Mouse (Mus musculus): ENCODE data around the gene Otud7b.

GRCm38 (mm10) chr3:96178427-96178826, 74.1 kb downstream of the Otud7b start:
- TF ChIP-seq CTCF (IDR thresholded peaks at IDR 0.05; ENCODE audit: borderline replicate concordance, control insufficient read depth, extremely low read depth, insufficient read depth, low read length, poor library complexity) (no peak), POLR2A (IDR thresholded peaks at IDR 0.05; ENCODE audit: control insufficient read depth, extremely low read depth, insufficient read depth, low read length, poor library complexity) (no peak)

Measured in thymus, adult 2 months (tissue).